Mouse (Mus musculus) neural tube, embryonic 11.5 days (tissue): ENCODE results near the gene Padi1. TPM values are rescaled to one million over a fixed set of nuclear protein-coding genes. Genes with fewer than 3 reads are reported as not detected.

Source experiments
- ATAC-seq: fragments of 200-750 bp; cut with Nextera tagmentation; 2 replicates; pipeline ENCODE4 v1.8.0; 2017; ENCODE audit warnings: moderate number of reproducible peaks, mild to moderate bottlenecking, moderate TSS enrichment, moderate library complexity; ENCODE audit not compliant: insufficient read depth, low FRiP score, low TSS enrichment
- DNase-seq: peaks from one replicate; pipeline ENCODE4 v3.0.0-alpha.2; 2015; ENCODE audit warnings: low spot score
- H3K27ac ChIP-seq: fragments of 300-500 bp; sonication (generic); 2 replicates; pipeline ENCODE4 v1.5.1; 2014; ENCODE audit warnings: low read depth, mild to moderate bottlenecking, low read length
- H3K27me3 ChIP-seq: fragments of 300-500 bp; sonication (generic); 2 replicates; pipeline ENCODE4 v1.6.1; 2014; ENCODE audit warnings: mild to moderate bottlenecking, low read length, mixed read lengths; ENCODE audit not compliant: control insufficient read depth, insufficient read depth
- H3K36me3 ChIP-seq: fragments of 300-500 bp; sonication (generic); 2 replicates; pipeline ENCODE4 v1.6.1; 2014; ENCODE audit warnings: mild to moderate bottlenecking, low read length, moderate library complexity, mixed read lengths; ENCODE audit not compliant: control insufficient read depth, insufficient read depth
- H3K4me1 ChIP-seq: fragments of 300-500 bp; sonication (generic); 2 replicates; pipeline ENCODE4 v1.6.1; 2014; ENCODE audit warnings: low read length, mixed read lengths; ENCODE audit not compliant: control insufficient read depth, insufficient read depth
- H3K4me2 ChIP-seq: fragments of 300-500 bp; sonication (generic); 2 replicates; pipeline ENCODE4 v1.6.1; 2014; ENCODE audit warnings: low read depth, mild to moderate bottlenecking, moderate library complexity
- H3K4me3 ChIP-seq: fragments of 300-500 bp; sonication (generic); 2 replicates; pipeline ENCODE4 v1.5.1; 2014; ENCODE audit warnings: low read depth, low read length
- H3K9ac ChIP-seq: fragments of 300-500 bp; sonication (generic); 2 replicates; pipeline ENCODE4 v1.6.1; 2014; ENCODE audit warnings: mild to moderate bottlenecking, low read length
- H3K9me3 ChIP-seq: fragments of 300-500 bp; sonication (generic); 2 replicates; pipeline ENCODE4 v1.6.1; 2016; ENCODE audit warnings: low read length; ENCODE audit not compliant: control insufficient read depth
- whole genome bisulfite sequencing: fragments of 180-500 bp; shearing (Covaris S2); extraction: QIAGEN DNeasy Blood & Tissue Kit; methylation state at CpG from one replicate; pipeline ENCODE4 v1.1.7; 2014; 5-methylcytosine and 5-hydroxymethylcytosine counted together
- polyA plus RNA-seq: library from polyadenylated mRNA; unstranded; fragments of >200 nt; fragmentation: Nextera tagmentation; extraction: Ambion mirVana; gene quantifications from 2 replicates; pipeline ENCODE4 v1.2.1, GENCODE M21; 2014

Gene Padi1
- polyA plus RNA-seq, 1 experiment from 2014 or later = not detected

- 77% methylated on average over 3 of the region's 3 CpGs for WGBS
- Histone ChIP-seq H3K4me1 (no peaks in the 10 kb centered on the region), H3K36me3 (no peaks in the 10 kb centered on the region), H3K27ac (no peak overlapping the region), H3K9ac (no peak overlapping the region), H3K27me3 (no peaks in the 10 kb centered on the region), H3K4me2 (no peak overlapping the region), H3K4me3 (no peak overlapping the region), H3K9me3 (no peaks in the 10 kb centered on the region)
- no peak for ATAC-seq
- DNase-seq = no peak
Observed at GRCm38 (mm10) chr4:140871376-140871775, 25.8 kb upstream of the Padi1 start.

- 77% methylated on average over 7 of the region's 7 CpGs for WGBS
- no peaks in the 10 kb centered on the region for H3K36me3 ChIP-seq
- DNase-seq (no peak), ATAC-seq (no peak)
- no peak overlapping the region for H3K4me3 ChIP-seq
- no peak overlapping the region for H3K9ac ChIP-seq
- no peak overlapping the region for H3K4me2 ChIP-seq
- H3K4me1 ChIP-seq = no peaks in the 10 kb centered on the region
- H3K27ac ChIP-seq = no peak overlapping the region
- no peaks in the 10 kb centered on the region for H3K9me3 ChIP-seq
- no peaks in the 10 kb centered on the region for H3K27me3 ChIP-seq
Observed at GRCm38 (mm10) chr4:140870876-140871275, 25.3 kb upstream of the Padi1 start.

- ATAC-seq = no peak
- no peaks in the 10 kb centered on the region for H3K36me3 ChIP-seq
- H3K27me3 ChIP-seq = no peaks in the 10 kb centered on the region
- no peak overlapping the region for H3K9ac ChIP-seq
- H3K4me3 ChIP-seq = no peak overlapping the region
- H3K27ac ChIP-seq = no peak overlapping the region
- no peaks in the 10 kb centered on the region for H3K4me1 ChIP-seq
- no peak overlapping the region for H3K4me2 ChIP-seq
- 87% methylated on average over 8 of the region's 8 CpGs for WGBS
- DNase-seq = no peak
- H3K9me3 ChIP-seq = no peaks in the 10 kb centered on the region
Observed at GRCm38 (mm10) chr4:140869945-140870344, 24.4 kb upstream of the Padi1 start.

GRCm38 (mm10) chr4:140868484-140869190 lies 23.1 kb upstream of the Padi1 start:
- 0 out of 2 replicates have a peak overlapping the region, but pooled peaks have one; percentile 17 for H3K27ac ChIP-seq
- H3K27me3 ChIP-seq = no peaks in the 10 kb centered on the region
- no peaks in the 10 kb centered on the region for H3K4me1 ChIP-seq
- H3K4me2 ChIP-seq = peak overlapping the region; percentile 17
- DNase-seq (peak; percentile 53), ATAC-seq (no peak)
- no peaks in the 10 kb centered on the region for H3K9me3 ChIP-seq
- no peak overlapping the region for H3K9ac ChIP-seq
- no peaks in the 10 kb centered on the region for H3K36me3 ChIP-seq
- WGBS = 12% methylated on average over 14 of the region's 14 CpGs
- no peak overlapping the region for H3K4me3 ChIP-seq

- ATAC-seq (no peak), DNase-seq (no peak)
- WGBS = 80% methylated on average over 11 of the region's 11 CpGs
- no peaks in the 10 kb centered on the region for H3K4me1 ChIP-seq
- H3K9me3 ChIP-seq = no peaks in the 10 kb centered on the region
- H3K4me2 ChIP-seq = no peak overlapping the region
- no peaks in the 10 kb centered on the region for H3K27me3 ChIP-seq
- H3K9ac ChIP-seq = no peak overlapping the region
- no peak overlapping the region for H3K4me3 ChIP-seq
- H3K36me3 ChIP-seq = no peaks in the 10 kb centered on the region
- H3K27ac ChIP-seq = no peak overlapping the region
Observed at GRCm38 (mm10) chr4:140862036-140862650, 16.6 kb upstream of the Padi1 start.

- no peaks in the 10 kb centered on the region for H3K36me3 ChIP-seq
- no peaks in the 10 kb centered on the region for H3K9me3 ChIP-seq
- H3K9ac ChIP-seq = no peak overlapping the region
- ATAC-seq (no peak), DNase-seq (no peak)
- H3K4me2 ChIP-seq = no peak overlapping the region
- H3K4me3 ChIP-seq = no peak overlapping the region
- H3K27ac ChIP-seq = no peak overlapping the region
- WGBS = 95% methylated on average over 7 of the region's 7 CpGs
- H3K27me3 ChIP-seq = no peaks in the 10 kb centered on the region
- no peaks in the 10 kb centered on the region for H3K4me1 ChIP-seq
Observed at GRCm38 (mm10) chr4:140860767-140861147, 15.2 kb upstream of the Padi1 start.

- DNase-seq (no peak), ATAC-seq (no peak)
- 64% methylated on average over 7 of the region's 7 CpGs for WGBS
- H3K36me3 ChIP-seq = no peaks in the 10 kb centered on the region
- no peaks in the 10 kb centered on the region for H3K4me1 ChIP-seq
- no peak overlapping the region for H3K9ac ChIP-seq
- H3K4me2 ChIP-seq = no peak overlapping the region
- no peaks in the 10 kb centered on the region for H3K9me3 ChIP-seq
- H3K27ac ChIP-seq = no peak overlapping the region
- H3K27me3 ChIP-seq = no peaks in the 10 kb centered on the region
- no peak overlapping the region for H3K4me3 ChIP-seq
Observed at GRCm38 (mm10) chr4:140860125-140860766, 14.7 kb upstream of the Padi1 start.

- Histone ChIP-seq H3K36me3 (no peaks in the 10 kb centered on the region), H3K27me3 (no peaks in the 10 kb centered on the region), H3K27ac (no peak overlapping the region), H3K4me1 (no peaks in the 10 kb centered on the region), H3K9ac (no peak overlapping the region), H3K4me2 (no peak overlapping the region), H3K4me3 (no peak overlapping the region), H3K9me3 (no peaks in the 10 kb centered on the region)
- DNase-seq = no peak
- 81% methylated on average over 11 of the region's 11 CpGs for WGBS
- no peak for ATAC-seq
Observed at GRCm38 (mm10) chr4:140859291-140859690, 13.7 kb upstream of the Padi1 start.

- H3K36me3 ChIP-seq = no peaks in the 10 kb centered on the region
Observed at GRCm38 (mm10) chr4:140857813-140858212, 12.2 kb upstream of the Padi1 start.

More at GRCm38 (mm10) chr4:140857813-140858212, 12.2 kb upstream of the Padi1 start:
- Histone ChIP-seq H3K4me1 (no peaks in the 10 kb centered on the region), H3K4me2 (no peak overlapping the region), H3K27me3 (no peaks in the 10 kb centered on the region), H3K4me3 (no peak overlapping the region), H3K27ac (no peak overlapping the region), H3K9ac (no peak overlapping the region), H3K9me3 (no peaks in the 10 kb centered on the region)
- DNase-seq = no peak
- WGBS = 91% methylated on average over 7 of the region's 7 CpGs
- ATAC-seq = no peak
